Mouse (Mus musculus): ENCODE data around the gene Gpx1. TPM values are rescaled to one million over a fixed set of nuclear protein-coding genes. Genes with fewer than 3 reads are reported as not detected.
"Not testable (repeated sequence)": the region's sequence is repeated elsewhere in the genome, so short reads cannot be mapped to it uniquely, and the experiment has no call there.

Gene Gpx1
- total RNA-seq (2021) = 100 to 1,000 TPM; 113 to 116 TPM

GRCm38 (mm10) chr9:108338886-108339781 lies at the start of gene Gpx1:
Gene Gpx1 (plus strand): TSS chr9:108338903.
- intact Hi-C loops (cut with DNase I) = no loop called here

DNA sequence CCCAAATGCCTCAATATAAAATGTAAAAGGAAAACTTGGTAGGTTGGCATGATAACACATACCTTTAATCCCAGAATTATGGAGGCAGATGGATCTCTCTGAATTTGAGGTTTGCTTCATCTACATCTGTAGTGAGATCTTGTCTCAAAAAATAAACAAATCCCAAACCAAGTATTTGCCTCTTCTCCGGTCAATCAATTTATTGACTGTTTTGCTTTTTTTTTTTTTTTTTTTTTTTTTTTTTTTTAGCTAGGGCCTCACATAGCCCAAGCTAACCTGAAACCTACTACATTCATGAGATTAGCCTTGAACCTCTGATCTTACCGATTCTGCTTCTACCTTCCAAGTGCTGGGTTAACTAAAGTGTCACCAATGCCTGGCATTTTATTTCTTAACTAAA lies 49.4 kb upstream of the Gpx1 start:
- DNase-seq = no peak
- intact Hi-C loops (cut with DNase I) = no loop called here

More at GRCm38 (mm10) chr9:108338886-108339781, at the start of gene Gpx1:
- peak; percentile 93 for DNase-seq

GRCm38 (mm10) chr9:108290016-108290750 lies 48.5 kb upstream of the Gpx1 start, which contains the start of gene Nicn1:
Gene Nicn1 (plus strand): TSS chr9:108290429.
- intact Hi-C loops (cut with DNase I) = no loop called here
- peak; percentile 91 for DNase-seq

DNA sequence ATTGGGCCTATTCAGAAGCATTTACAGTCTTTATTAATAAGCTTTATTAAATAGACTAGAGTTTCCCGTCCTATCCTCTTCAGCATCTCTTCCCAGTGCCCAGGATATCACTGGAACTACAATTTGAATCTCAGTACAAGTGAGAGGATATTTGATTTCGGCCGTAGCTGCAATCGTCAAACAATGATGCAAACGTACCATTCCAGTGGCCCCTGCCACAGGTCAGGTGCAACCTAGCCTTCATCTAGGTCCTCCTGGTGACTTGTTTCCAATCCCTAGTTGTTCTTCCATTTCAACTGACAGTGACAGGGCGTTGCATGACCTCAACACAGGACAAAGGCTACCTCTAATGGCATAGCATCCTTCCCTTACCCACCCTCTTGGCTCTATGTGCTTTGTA lies 47.9 kb upstream of the Gpx1 start:
- no peak for DNase-seq
- intact Hi-C loops (cut with DNase I) = no loop called here

DNA sequence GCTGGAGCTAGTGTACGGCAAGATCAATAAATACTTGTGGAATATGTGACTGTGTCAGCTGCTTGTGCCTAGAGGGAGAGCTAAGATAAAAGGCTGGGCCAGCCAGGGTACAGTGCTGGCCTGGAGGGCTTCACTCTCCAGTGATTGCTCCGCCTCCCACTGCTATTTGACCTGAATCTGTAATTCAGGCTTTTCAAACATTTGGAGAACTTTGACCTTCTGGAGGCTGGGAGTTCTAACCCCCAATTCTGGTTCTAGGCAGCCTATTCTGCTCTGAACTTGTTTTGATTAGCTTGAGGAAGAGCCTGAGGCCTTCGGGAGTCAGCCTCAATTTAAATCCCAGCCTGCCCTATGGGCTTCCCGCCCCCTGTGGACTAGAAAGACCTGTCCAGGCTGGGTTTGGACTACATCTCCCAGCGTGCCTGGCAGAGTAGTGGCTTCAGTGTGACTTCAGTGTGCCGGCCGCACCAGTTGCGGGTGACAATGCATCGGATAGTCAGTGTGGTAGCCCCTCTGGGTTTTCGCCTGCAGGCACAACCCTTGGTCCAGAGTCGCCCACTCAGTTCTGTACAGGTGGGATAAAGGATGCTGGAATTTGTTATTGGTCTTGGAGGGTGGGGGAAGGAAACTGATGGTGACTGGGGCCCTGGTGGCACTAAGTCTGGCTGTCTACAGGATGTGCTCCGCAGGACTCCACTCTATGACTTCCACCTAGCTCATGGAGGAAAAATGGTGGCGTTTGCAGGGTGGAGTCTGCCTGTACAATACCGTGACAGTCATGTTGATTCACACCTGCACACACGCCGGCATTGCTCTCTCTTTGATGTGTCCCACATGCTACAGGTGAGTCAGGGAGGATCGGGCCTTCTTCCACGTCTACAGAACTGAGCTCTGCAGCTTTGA lies 42.0 kb upstream of the Gpx1 start, which contains the start of gene Amt:
Gene Amt (plus strand): TSS at position 401 of the 903 bp plus-strand sequence.
- intact Hi-C loops (cut with DNase I) = no loop called here
- DNase-seq = peak; percentile 31

DNA sequence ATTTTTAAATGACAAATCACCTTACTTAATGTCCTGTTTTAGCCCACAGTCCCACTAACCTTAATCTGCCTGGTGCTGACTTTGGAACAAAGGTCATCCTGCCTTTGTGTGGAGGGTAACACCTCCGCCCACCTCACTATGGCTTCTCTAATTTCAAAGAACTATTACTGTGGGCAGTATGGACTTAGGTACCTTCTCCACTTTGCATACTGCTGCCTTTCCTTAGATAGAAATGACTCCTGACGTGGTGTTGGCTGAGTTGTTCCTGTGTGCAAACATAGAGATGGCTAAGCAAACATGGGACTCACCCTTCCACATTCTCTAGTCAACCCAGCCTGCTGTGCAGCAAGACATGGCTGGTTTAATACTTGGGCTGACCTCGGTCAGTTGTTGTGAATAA lies 36.9 kb upstream of the Gpx1 start:
- DNase-seq = no peak
- intact Hi-C loops (cut with DNase I) = no loop called here

- DNase-seq = no peak
- intact Hi-C loops (cut with DNase I) = no loop called here
Measured at GRCm38 (mm10) chr9:108304716-108305115, 34.0 kb upstream of the Gpx1 start.

DNA sequence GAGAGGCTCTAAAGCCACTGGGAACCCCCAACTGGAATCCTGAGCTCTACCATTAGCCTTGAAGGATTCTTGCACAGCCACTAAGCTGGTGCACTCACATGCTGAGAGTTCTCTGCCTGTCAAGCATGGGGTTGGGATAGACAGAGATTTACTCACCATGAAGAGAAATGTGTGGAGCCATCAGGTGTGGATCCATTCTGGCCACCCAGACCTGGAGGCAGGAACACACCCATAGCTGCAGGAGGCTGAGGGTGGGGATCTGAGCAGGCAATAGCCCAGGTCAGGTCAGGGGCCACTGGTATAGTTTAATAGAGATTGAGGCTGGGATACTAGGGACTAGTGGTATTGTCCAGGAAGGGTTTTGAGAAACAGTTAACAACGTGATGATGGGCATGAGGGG lies 33.5 kb upstream of the Gpx1 start:
- intact Hi-C loops (cut with DNase I) = no loop called here
- DNase-seq = no peak

GRCm38 (mm10) chr9:108305629-108306520 lies 32.8 kb upstream of the Gpx1 start, which contains the start of the genes Rhoa and Tcta:
Gene Rhoa (plus strand): TSS chr9:108306129.
Gene Tcta (minus strand): TSS chr9:108306160.
- intact Hi-C loops (cut with DNase I) = no loop called here
- peak; percentile 98 for DNase-seq

DNA sequence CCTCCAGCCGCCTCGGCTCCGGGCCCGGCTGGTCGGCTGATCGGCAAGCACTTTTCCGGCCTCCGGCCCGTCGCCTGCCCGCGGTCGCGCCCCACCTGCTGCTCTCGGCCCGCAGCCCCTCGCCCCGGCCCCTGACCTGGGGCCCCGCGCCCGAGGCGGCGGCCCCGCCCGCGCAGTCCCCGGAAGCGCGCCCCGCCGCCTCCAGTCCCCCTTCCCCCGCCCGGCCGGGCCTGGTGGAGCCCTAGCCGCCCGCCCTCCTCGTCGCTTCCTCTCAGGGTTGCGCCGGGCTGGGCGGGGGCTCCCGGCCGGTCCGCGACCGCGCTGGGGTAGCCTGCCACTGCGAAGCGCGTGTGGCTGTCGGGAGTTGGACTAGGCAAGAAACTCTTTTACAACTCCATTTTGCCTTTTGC lies 32.1 kb upstream of the Gpx1 start:
- DNase-seq = peak; percentile 79
- intact Hi-C loops (cut with DNase I) = no loop called here

DNA sequence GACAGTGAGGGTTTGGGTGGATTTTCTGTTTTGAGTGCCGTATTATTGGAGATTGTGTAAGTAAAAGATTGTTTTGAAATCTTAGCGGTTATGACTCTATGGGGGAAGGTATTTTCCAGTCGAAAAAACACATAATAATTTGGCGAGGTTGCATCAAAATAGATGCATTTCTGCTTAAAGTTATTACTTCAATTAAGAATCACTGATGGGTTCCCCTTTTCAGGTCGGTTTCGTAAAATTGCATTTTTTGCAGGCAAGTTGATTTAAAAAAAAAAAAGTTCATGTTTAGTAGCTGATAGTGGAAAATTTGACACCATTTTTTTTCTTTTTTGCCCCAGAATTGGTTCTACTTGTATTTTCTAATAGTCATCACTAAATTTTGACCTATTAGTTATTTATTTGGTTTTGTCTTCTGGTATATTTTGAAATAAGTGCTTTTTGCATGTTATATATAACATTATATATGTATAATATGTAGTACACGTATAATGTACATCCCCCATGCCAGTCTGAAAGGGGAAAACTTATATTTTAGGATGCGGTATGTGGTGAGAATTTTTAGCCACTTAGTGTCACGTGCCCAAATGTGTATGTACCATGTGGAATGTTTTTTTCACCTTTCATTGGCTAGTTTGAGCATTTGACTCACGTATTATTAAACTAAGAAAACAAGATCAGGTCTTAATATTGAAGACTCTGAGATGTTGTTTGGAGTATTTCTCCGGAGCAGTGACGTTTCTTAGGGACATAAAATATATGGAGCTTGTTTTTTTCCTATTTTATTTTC lies 31.5 kb upstream of the Gpx1 start:
- DNase-seq = no peak
- intact Hi-C loops (cut with DNase I) = no loop called here

- no peak for DNase-seq
- intact Hi-C loops (cut with DNase I) = no loop called here
Measured at GRCm38 (mm10) chr9:108308141-108308540, 30.6 kb upstream of the Gpx1 start.

DNA sequence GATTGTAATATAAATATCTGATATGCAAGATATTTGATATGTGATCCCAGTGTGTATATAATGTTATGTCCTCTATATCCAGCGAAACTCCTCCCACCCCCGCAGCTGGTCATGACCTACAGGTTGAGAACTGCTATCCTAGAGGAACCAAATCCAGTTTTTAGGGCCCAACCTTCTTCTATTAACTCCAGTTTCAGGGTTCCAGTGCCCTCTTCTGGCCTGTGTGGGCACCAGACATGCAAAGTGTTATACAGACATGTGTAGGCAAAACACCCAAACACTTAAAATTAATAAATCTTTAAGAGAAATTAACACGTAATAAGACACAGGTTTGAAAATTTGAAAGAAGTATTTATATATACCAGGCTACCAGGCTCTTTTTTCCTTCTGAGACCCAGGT lies 21.1 kb upstream of the Gpx1 start:
- DNase-seq = no peak
- intact Hi-C loops (cut with DNase I) = no loop called here

DNA sequence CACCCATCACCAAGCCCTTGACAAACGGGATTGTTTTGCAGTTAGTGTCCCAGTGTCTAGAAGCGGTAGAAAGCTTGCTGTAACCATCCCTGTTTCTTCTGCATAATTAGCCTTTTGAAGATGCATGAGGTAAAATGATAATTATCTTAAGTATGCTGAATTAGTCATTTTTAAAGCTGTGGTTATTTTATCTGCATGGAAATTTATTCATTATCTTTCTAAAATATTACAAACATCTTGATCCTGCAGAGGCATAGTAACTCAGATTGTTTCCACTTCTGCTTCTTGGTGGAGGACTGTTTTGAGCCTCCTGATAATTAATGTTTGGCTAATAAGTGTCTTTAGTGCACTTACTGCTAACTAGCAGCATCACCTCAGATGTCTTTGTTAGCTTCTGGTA lies 20.2 kb upstream of the Gpx1 start:
- intact Hi-C loops (cut with DNase I) = no loop called here
- no peak for DNase-seq

DNA sequence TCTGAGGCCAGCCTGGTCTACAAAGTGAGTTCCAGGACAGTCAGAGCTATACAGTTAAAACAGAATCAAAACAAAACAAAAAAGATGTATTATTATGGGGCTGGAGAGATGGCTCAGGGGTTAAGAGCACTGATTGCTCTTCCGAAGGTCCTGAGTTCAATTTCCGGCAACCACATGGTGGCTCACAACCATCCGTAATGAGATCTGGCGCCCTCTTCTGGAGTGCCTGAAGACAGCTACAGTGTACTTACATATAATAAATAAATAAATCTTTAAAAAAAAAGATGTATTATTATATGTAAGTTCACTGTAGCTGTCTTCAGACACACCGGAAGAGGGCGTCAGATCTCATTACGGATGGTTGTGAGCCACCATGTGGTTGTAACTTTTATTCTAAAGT lies 16.6 kb upstream of the Gpx1 start:
- intact Hi-C loops (cut with DNase I); DNase-seq: not testable (repeated sequence)

GRCm38 (mm10) chr9:108324784-108325183 lies 13.9 kb upstream of the Gpx1 start:
- no peak for DNase-seq
- intact Hi-C loops (cut with DNase I) = no loop called here

- intact Hi-C loops (cut with DNase I) = no loop called here
- no peak for DNase-seq
Measured at GRCm38 (mm10) chr9:108325811-108326210, 12.9 kb upstream of the Gpx1 start.

DNA sequence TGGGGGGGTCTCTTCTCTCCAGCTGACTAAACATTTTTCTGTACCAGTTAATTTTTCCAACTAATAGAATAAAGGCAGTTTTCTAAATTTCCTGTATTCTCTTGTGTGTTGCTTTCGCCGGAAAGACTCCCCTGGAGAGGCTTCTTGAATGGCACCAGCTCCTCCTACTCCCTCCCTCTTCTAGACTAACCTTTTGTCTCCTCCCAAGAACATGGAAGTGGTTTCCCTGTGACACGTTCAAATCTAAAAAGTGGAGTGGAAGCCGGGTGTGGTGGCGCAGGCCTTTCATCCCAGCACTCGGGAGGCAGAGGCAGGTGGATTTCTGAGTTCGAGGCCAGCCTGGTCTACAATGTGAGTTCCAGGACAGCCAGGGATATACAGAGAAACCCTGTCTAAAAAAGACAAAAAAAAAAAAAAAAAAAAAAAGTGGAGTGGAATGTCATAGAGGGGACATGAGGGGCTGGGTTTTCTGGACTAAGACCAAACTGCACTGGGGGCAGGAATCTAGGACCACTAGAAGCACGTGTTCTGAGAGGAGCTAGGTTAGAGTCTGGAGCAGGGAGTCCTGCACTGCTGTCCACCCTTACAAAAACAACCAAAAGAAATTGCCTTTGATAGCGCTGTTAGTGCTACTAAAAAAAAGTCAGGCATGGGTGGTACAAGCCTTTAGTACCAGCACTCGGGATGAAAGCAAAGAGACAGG lies 704 bp upstream of the Gpx1 start:
- intact Hi-C loops (cut with DNase I) = no loop called here
- DNase-seq = no peak
